Mouse (Mus musculus): ENCODE measurements around the gene Runx3.
A peak's percentile ranks its signal among the peaks of the same experiment; 100 is the strongest.

Runx3 gene

GRCm38 (mm10) chr4:135115426-135116170 lies 4.9 kb upstream of the Runx3 start:
- DNase-seq: peak; percentile 67

GRCm38 (mm10) chr4:135116391-135116790 lies 4.1 kb upstream of the Runx3 start:
- DNase-seq: no peak

DNA sequence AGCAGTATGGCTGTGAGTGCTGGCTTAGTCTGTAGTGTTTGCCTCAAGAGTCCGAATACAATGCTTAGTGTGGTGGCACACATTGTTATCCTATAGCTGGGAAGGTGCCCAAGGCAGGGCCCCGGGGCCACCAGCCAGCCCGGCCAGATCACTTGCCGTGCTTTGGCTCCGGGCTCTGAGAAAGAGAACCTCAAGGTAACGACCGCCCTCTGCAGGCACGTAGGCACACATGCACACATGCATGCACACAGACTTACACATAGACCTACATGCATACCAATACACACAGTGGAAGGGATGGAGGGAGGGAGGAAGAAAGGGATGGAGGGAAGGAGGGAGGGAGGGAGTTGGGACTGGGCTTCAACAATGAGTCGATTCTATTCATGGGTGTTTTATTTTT lies 2.6 kb upstream of the Runx3 start:
- no peak for DNase-seq

DNA sequence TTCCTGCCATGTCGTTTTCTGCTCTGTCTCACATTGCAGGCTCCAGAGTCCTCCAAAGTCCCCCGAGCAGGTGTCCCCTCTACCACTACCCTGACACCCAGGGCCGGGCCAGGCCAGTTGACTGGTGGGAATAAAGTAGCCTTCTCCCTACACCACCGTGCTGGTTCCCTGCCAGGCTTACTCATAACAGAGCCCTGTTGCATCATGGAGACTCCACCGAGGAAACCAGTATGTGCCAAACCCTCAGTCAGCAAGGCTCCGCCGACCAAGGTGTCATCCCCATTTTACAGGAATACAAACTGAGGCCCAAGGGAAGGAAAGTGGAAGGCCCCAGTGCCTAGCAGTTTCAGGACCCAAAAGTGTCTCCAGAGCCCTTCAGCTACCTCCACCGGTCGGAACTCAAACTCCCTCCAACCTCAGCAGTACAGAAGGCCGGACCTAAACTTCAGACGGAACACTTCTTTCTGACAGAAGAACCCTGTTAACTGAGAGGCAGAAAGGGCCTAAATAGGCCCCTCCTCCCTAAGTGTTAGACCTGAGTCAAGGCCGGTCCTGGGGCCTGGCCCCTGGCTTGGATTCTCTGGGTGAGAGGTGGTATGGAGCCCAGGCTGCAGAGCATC lies 1.5 kb upstream of the Runx3 start:
- no peak for DNase-seq

DNA sequence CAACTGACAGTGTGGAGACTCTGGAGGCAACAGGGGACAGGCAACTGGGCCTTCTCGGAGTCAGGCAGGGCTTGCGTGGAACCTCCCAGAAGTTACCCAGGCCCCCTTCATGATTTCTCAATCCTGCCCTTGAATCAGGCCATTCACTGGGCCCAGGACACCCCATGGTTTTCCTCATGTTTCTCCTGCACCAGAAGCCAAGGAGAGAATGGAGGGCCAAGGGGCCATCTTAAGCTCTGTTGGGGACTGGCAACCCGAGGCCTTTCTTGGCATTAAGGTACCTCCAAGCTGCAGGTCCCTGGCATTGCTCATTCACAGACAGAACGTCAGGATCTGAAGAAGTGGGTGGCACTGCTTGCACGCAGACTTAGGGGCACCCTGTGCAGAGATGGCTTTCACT lies 3.3 kb downstream of the Runx3 start:
- DNase-seq: no peak

DNA sequence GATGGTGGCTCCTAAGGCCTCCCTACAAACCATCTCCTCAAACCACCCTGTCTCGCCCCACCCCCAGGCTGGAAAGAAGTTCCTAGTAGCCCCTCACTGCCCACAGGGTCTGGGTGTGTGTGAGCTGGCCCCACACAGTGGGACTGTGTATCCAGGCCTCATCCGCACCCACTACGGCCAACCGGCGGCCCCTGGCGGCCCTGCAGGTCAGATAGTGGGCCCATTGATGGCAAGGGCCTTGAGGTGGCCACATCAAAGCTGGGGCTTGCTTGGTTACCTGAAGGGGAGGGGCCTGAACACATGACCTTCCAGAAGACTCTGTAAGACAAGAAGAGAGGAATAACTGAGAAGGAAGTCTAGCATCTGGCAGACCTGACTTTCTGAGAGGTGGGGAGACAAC lies 4.3 kb downstream of the Runx3 start:
- DNase-seq: no peak

- no peak for DNase-seq
Measured at GRCm38 (mm10) chr4:135125152-135125551, 4.7 kb downstream of the Runx3 start.

DNA sequence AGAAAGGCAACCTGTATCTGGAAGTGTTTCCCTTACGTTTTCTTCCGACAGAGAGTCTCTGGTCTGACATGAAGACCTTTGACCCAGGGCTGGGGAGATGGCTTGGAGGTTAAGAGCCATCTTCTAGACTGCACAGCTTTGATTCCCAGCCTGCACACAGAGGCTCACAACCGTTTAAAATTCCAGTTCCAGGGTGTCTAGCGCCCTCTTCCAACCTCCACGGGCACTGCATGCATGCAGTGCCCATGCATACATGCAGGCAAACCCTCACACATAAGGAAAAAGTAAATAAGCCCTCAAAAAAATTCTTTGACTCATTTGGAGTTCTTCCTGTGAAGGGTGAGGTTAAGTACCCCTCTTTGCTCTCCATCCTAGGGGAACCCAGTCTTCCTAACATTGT lies 5.9 kb downstream of the Runx3 start:
- no peak for DNase-seq

DNA sequence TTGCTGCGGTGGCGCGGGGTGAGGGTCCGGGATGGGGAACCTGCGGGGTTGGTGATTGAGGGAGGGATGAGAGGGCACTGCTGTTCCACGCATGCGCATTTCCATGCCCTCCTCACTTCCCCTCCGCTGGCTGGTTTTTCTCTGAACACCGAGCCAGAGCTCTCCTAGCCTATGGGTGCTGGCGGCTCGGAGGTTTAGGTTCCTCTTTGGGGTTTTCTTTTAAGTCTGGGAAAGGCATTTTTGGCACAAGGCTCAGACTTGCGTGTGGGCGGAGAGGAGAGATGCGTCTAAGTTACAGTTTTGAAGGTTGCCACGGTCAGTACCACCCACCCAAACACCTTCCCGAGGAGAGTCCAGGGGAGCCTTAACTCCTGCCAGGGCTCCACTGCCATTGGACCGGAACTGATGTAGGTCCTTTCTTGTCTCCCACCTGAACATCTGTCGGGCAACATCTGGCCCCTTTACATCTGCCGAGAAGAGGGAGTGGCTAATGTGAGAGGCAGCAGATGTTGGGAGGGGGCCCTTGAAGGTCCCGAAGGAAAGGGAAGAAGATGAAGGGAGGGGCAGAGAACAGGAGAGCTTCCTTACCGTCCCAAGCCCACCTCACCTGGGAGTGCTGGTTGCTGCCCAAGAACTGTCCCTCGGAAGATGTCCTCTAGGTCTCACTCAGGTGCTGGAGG lies 8.5 kb downstream of the Runx3 start:
- DNase-seq: peak; percentile 71

DNA sequence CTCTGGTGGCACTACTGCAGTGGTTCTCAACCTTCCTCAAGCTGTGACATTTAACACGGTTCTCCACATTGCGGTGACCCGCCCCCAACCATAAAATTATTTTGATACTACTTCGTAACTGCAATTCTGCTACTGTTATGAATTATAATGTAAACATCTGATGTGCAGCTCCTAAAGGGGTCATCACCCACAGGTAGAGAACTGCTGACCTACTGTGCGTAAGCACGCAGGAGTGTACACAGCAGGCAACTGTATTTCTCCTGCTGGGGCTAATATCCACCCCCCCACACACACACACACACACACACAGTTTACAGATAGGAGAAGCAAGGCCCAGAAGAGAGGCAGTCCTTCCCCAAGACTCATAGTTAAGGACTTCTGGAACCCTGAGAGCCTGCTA lies 9.7 kb downstream of the Runx3 start:
- no peak for DNase-seq

GRCm38 (mm10) chr4:135131145-135131544 lies 10.7 kb downstream of the Runx3 start:
- no peak for DNase-seq

DNA sequence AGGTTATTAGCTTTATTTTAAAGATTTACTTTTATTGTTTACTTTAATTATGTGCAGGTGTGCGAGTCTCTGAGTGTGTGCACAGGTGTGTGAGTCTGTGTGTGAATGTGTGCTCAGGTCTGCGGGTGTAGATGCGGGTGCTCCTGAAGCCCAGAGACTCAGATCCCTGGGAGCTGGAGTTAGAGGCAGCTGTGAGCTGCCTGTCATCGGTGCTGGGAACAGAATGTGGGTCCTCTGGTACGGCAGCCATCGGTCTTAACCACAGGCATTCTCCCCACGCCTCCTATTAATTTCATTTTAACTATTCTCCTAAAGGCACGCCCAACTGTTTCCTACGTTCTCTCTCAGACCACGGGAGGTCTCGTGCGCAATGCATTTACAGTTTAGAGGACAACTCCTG lies 12.3 kb downstream of the Runx3 start:
- no peak for DNase-seq

DNA sequence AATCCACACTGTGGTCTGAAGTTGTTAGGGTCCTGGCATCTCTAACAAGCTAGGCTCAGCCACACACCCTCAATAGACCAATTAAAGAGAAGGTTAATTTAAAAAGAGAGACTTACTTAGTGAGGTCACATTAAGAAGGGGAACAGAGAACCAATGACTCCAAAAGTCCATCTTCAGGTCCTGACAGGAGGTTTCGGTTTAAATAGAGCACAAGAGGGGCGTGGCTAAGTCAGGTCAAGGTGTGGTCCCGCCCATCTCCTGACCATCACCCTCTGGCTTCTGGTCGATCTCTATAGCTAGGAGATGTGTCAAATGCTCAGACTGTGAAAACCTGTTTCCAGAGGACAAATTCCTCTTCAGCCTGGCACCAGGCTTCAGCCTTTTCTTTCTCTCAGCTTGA lies 13.3 kb downstream of the Runx3 start:
- DNase-seq: no peak

DNA sequence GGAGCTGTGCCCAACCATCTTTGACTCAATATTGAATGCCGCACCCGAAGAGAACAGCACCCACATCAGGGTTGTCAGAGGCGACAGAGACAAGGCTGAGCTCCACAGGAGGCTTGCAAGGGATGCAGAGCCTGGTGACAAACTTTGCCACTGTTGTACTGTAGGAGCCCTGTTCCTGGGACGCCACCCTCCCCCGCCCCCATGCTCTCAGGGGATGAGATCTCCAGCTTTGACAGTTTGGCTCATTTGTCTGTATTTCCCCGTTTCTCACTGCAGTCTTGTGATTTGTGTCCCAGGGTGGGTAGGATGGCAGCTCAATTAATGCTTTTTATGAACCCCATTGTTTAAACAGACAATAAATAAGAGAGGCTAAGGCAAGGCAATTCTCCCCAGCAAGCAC lies 14.9 kb downstream of the Runx3 start:
- DNase-seq: no peak

DNA sequence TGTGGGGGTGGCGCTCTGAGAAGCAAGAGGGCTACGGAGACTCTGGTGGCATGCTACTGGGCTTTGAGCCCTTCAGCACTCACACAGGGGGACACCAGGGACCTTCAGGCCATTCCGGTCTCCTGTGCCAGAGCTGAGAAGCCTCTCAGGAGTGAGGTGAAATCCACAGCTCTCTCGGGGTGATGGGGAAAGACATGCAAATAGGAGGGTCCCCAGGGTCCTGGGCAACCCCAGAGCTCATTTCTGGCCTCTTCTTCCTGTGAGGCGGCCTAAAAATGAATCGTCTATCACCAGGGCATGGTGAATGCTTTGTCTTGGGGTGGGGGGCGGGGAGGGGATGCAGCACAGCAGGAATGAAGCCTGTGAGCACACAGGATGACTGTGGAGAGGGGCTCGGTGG lies 15.8 kb downstream of the Runx3 start:
- no peak for DNase-seq

DNA sequence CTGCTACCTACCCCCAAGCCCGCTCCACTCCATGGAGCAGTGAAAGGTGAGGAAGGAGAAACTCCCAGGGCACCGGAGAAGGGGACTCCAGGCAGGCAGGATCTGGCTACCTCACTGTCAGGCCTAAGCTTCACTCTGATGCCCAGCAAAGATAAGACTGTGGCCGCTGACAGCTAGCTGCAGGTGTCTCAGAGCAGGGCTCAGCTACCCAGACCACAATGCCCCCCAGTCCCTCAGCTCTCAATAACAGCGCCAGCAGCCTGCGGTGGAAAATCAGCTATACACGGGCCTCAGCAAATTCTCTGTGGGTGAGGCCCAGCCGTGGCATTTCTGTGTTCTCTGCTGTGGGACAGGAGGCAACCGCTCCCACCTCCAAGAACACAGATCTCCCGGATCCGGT lies 16.2 kb downstream of the Runx3 start:
- no peak for DNase-seq

GRCm38 (mm10) chr4:135140647-135141515 lies 20.4 kb downstream of the Runx3 start:
- DNase-seq: no peak

- DNase-seq: no peak
Measured at GRCm38 (mm10) chr4:135141720-135142119, 21.3 kb downstream of the Runx3 start.

DNA sequence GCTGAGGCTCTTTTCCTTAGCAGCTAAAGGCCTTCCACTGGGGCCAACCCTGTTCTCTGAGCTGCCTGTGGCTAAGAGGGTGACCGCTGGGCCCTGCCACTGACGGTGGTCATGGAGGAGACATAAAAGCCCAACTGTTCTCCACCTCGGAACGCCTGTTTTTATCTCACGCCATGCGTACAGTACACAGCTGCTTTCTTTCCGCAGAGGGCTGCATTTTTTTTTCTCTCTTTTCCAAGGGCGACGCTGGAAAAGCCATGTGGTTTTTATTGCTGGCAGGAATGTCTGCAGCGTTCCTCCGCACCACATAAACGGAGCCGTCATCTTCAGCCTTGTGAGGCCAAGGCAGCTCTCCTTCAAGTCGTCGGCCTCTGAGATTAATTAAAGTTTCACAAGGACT lies 26.3 kb downstream of the Runx3 start:
- no peak for DNase-seq

- DNase-seq: no peak
Measured at GRCm38 (mm10) chr4:135148660-135149059, 28.2 kb downstream of the Runx3 start.

- DNase-seq: peak; percentile 93
Measured at GRCm38 (mm10) chr4:135150031-135150801, 29.8 kb downstream of the Runx3 start.
